Mouse (Mus musculus): ENCODE results near the gene Gdpd2. TPM values are rescaled to one million over a fixed set of nuclear protein-coding genes. Genes with fewer than 3 reads are reported as not detected.

Gene Gdpd2
- polyA plus RNA-seq, 1 experiment from 2014 or later: 10.8 TPM

DNA sequence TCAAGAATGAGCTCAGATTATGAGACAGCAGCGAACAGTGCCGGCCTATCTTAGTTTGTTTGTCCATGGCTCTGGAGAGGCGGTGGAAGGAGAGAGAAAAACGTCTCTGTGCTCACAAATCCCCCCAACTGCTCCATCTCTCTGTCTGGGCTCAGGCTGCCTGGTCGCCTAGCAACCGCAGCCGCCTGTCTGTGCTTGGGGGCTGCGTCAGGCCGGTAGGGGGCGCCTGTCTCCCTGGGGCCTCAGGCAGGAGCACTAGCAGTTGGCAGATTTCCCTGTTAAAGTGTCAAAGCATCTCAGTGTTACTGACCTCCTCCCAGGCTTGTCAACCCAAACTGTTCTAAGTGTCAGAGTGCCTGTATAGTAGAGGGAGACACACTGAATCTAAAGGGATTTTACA lies 12.3 kb downstream of the Gdpd2 start:
- no peak overlapping the region for H3K27ac ChIP-seq (replicated peaks)
- no peak overlapping the region for H3K4me3 ChIP-seq
- H3K4me1 ChIP-seq: peaks cover 7% of the 10 kb centered on the region
- H3K36me3 ChIP-seq: no peaks in the 10 kb centered on the region
- WGBS: 11% methylated on average over 10 of the region's 10 CpGs
- peak; percentile 75 for DNase-seq (ENCODE audit: low spot score)
- no peaks in the 10 kb centered on the region for H3K9me3 ChIP-seq (replicated peaks)
- peaks cover 53% of the 10 kb centered on the region for H3K27me3 ChIP-seq (ENCODE audit: low read depth, poor library complexity, severe bottlenecking)

DNA sequence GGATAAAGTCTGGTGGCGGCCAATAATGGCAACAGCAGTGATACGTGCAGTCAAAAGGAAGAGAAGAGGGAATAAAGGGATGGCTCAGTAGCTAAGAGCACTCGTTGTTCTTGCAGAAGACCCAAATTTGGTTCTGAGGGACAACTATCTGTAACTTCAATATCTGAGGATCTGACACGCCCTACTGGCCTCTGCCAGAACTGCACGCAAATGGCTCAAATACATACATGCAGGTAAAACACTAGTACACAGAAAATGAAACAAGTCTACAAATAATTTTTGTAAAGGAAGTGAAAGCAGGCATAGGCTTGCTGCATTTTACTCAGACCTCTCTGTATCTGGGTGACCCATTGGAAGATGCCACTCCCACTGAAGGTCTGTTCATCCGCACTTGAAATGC lies 36.2 kb downstream of the Gdpd2 start:
- no peaks in the 10 kb centered on the region for H3K9me3 ChIP-seq (replicated peaks)
- peaks cover 11% of the 10 kb centered on the region for H3K4me1 ChIP-seq
- peaks cover 41% of the 10 kb centered on the region for H3K27me3 ChIP-seq (ENCODE audit: low read depth, poor library complexity, severe bottlenecking)
- no peak for DNase-seq (ENCODE audit: low spot score)
- no peak overlapping the region for H3K4me3 ChIP-seq
- H3K27ac ChIP-seq (replicated peaks): no peak overlapping the region
- WGBS: 86% methylated on average over 6 of the region's 6 CpGs
- no peaks in the 10 kb centered on the region for H3K36me3 ChIP-seq

DNA sequence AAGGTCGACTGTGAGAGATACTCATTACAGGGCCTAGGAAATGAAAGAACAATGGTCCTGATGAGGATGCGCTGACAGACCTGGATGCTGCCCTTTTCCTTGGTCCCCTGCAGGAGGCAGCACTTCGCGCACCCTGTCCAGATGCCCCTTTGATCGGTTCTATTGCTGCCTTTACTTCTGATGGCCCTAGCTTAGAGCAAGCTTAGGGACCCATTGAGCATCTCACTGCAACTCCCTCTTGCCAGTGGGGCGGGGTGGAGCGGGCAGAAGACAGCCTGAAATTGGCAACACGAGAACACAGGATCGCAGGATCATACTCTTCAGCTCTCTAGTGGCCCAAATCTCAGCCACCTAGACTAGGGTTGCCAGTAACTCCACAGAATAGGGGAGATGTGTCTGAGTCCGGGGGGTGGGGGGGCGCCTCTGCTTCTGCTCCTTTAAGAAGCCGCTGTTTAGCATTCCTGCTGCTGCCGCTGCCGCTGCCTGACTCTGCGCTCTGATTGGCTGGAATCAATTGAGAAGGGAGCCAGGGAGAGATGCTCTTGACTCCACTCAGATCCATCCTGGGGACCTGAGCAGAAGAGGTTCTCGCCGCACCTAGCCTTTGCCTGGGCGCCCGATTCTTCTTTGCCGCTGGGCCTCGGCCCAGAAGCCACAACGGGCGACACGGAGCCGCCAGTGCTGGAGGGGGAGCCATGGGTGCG lies 37.7 kb downstream of the Gdpd2 start, which contains the start of gene Dlg3:
Dlg3 (plus strand) TSS at position 542 of the 704 bp plus-strand sequence.
- peak within 1 kb of the TSS; percentile 68 for H3K4me3 ChIP-seq
- peaks cover 54% of the 10 kb centered on the region for H3K27me3 ChIP-seq (ENCODE audit: low read depth, poor library complexity, severe bottlenecking)
- peak; percentile 64 for DNase-seq (ENCODE audit: low spot score)
- H3K36me3 ChIP-seq: no peaks in the 10 kb centered on the region
- no peaks in the 10 kb centered on the region for H3K9me3 ChIP-seq (replicated peaks)
- H3K27ac ChIP-seq (replicated peaks): peak within 1 kb of the TSS; percentile 71
- peaks cover 11% of the 10 kb centered on the region for H3K4me1 ChIP-seq
- 17% methylated on average over 26 of the region's 26 CpGs for WGBS

DNA sequence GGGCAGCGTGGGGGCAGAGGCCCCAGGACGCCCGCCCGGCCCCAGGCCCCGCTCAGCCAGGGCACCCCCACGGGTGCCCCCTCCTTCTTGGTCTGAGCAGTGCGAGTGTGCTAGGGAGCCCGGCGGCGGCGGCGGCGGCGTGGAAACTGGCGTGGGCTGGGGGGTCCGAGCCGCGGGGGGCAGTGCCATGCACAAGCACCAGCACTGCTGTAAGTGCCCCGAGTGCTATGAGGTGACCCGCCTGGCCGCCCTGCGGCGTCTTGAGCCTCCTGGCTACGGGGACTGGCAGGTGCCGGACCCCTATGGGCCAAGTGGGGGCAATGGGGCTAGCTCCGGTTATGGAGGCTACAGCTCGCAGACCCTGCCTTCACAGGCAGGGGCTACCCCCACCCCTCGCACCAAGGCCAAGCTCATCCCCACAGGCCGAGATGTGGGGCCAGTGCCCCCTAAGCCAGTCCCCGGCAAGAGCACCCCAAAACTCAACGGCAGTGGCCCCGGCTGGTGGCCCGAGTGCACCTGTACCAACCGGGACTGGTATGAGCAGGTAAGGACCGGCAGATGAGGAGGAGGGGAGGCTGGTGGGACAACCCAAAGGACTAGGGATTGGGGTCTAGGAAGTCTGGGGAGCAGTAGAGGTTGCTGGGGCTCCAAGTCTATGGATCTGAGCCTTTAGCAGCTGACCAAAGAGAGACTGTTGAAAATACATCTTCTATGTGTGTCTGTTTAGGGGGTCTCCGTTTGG lies 38.4 kb downstream of the Gdpd2 start:
- Histone ChIP-seq H3K4me3 (peak overlapping the region; percentile 68), H3K9me3 (replicated peaks) (no peaks in the 10 kb centered on the region), H3K27me3 (ENCODE audit: low read depth, poor library complexity, severe bottlenecking) (peaks cover 61% of the 10 kb centered on the region), H3K4me1 (peaks cover 11% of the 10 kb centered on the region), H3K36me3 (no peaks in the 10 kb centered on the region), H3K27ac (replicated peaks) (peak overlapping the region; percentile 71)
- no peak for DNase-seq (ENCODE audit: low spot score)
- WGBS: 38% methylated on average over 24 of the region's 36 CpGs

DNA sequence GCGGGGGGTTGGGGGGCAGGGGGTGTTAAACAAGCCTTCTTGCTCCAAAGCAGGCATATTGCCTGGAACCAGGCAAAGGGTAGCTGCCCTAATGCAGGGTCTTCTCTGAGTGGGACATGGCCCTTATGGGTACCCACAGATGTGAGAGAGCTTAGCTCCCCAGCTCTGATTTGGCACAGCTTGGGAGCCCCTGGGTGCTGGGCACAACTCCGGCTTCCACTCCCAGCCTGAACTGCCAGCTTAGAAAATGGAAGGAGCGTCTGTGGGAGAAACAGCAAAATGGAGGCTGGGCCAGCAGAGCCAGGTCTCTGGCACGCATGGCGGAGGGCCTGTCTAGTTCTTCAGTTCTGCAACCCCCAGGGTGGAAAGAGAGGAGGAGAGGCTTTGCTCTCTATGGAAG lies 39.6 kb downstream of the Gdpd2 start:
- Histone ChIP-seq H3K4me3 (no peak overlapping the region), H3K27ac (replicated peaks) (no peak overlapping the region), H3K9me3 (replicated peaks) (no peaks in the 10 kb centered on the region), H3K4me1 (peaks cover 11% of the 10 kb centered on the region), H3K27me3 (ENCODE audit: low read depth, poor library complexity, severe bottlenecking) (peaks cover 64% of the 10 kb centered on the region), H3K36me3 (no peaks in the 10 kb centered on the region)
- DNase-seq (ENCODE audit: low spot score): no peak
- 77% methylated on average over 5 of the region's 5 CpGs for WGBS

DNA sequence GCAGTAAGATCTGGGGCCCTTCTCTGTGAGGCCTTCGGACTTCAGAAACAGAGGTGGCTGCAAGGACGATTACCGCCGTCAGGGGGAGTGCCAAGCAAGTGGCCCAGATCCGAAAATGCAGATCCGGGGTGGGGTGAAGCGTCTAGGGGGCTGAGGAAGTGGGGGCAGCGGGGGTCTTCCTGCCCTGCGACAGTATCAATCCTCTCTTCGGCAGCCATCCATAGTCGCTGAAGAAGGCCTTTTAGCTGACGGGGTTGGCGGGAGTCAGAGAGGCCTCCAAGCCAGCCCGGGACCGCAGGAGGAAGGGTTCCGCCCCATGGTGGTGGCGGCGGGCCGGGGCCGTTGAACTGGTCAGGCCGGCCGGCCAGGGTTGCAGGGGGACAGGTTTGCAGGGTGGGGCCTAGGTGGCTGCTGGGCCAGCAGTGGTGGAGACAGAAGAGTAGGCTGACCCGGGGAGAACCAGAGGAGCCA lies 44.7 kb downstream of the Gdpd2 start:
- Histone ChIP-seq H3K4me1 (peaks cover 12% of the 10 kb centered on the region), H3K27ac (replicated peaks) (peak overlapping the region; percentile 78), H3K27me3 (ENCODE audit: low read depth, poor library complexity, severe bottlenecking) (peaks cover 55% of the 10 kb centered on the region), H3K4me3 (peak overlapping the region; percentile 57), H3K36me3 (no peaks in the 10 kb centered on the region), H3K9me3 (replicated peaks) (no peaks in the 10 kb centered on the region)
- WGBS: 17% methylated on average over 23 of the region's 23 CpGs
- peak; percentile 68 for DNase-seq (ENCODE audit: low spot score)

DNA sequence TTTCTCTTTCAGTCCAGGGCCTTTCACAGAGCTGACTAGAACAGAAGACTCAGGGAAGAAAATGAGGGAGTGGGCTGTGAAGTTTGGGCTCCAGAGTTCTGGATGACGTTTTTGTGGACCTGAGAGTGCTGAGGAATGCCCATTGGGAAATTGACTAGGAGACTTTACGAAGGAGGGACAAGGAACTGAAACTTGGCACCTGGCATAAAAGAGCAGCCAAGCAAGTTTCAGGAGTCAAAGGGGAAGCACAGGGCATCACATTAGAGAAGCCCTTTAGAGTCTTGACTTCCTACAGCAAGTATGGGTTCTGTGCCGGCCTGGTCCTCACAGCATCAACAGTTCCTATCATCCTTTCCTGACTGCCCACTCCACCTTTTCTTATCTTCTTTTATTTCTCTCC lies 45.7 kb downstream of the Gdpd2 start:
- H3K36me3 ChIP-seq: no peaks in the 10 kb centered on the region
- no peaks in the 10 kb centered on the region for H3K9me3 ChIP-seq (replicated peaks)
- no peak overlapping the region for H3K4me3 ChIP-seq
- H3K27ac ChIP-seq (replicated peaks): no peak overlapping the region
- H3K27me3 ChIP-seq (ENCODE audit: low read depth, poor library complexity, severe bottlenecking): peaks cover 45% of the 10 kb centered on the region
- DNase-seq (ENCODE audit: low spot score): no peak
- H3K4me1 ChIP-seq: peaks cover 22% of the 10 kb centered on the region
- WGBS: 82% methylated on average over 3 of the region's 3 CpGs

DNA sequence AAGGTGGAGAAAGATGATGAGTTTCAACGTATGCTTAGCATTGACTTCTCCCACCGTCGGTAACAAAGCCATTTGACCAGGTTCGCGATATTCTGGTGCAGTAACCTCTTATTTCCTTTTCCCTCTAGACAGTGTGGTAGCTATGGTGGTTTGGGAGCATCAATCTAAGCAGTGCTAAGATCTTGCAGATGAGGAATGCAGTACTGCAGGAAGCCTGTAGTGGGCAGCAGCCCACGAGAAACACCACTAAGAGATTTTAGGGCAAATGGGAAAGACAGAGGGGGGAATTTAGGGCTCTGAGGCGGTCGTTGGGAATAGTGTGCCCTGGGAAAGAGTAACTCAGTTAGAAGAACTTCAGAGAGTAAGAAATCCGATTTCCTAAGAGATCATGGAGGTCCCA lies 46.8 kb downstream of the Gdpd2 start:
- DNase-seq (ENCODE audit: low spot score): peak; percentile 51
- peak overlapping the region; percentile 96 for H3K27ac ChIP-seq (replicated peaks)
- H3K9me3 ChIP-seq (replicated peaks): no peaks in the 10 kb centered on the region
- peaks cover 32% of the 10 kb centered on the region for H3K4me1 ChIP-seq
- H3K27me3 ChIP-seq (ENCODE audit: low read depth, poor library complexity, severe bottlenecking): peaks cover 40% of the 10 kb centered on the region
- no peaks in the 10 kb centered on the region for H3K36me3 ChIP-seq
- peak overlapping the region; percentile 70 for H3K4me3 ChIP-seq
- 19% methylated on average over 9 of the region's 9 CpGs for WGBS

DNA sequence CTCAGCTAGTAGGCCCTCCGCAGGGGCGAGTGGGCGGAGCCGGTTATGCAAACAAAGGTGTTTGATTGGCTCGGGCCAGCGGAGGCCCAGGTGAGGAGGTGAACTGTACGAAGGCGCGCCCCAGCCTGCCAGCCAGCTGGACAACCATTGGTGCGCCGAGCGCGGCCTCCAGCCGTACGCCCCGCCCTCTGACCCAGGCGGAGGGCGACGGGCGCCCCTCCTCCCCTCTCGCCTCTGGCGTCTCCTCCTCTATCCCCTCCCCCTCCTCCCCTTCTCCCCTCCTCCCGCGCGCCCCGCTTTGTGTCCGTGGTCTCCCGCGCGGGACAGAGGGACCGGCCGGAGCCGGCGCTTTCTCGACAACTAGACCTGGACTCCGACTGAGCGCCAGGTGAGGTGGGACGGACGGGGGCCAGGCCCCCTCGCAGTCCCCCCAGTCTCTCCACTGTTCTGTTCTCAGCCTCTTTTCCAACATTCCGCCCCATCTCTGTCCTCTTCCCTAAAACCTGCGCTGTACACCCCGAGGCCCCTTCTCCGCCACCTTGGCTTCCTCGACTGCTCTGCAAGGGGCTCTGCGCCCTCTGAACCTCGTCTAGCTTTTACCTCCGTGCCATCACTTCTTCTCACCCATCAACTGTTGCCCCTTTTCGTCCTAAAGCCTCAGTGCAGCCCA lies 47.4 kb downstream of the Gdpd2 start:
- H3K4me3 ChIP-seq: peak overlapping the region; percentile 70

DNA sequence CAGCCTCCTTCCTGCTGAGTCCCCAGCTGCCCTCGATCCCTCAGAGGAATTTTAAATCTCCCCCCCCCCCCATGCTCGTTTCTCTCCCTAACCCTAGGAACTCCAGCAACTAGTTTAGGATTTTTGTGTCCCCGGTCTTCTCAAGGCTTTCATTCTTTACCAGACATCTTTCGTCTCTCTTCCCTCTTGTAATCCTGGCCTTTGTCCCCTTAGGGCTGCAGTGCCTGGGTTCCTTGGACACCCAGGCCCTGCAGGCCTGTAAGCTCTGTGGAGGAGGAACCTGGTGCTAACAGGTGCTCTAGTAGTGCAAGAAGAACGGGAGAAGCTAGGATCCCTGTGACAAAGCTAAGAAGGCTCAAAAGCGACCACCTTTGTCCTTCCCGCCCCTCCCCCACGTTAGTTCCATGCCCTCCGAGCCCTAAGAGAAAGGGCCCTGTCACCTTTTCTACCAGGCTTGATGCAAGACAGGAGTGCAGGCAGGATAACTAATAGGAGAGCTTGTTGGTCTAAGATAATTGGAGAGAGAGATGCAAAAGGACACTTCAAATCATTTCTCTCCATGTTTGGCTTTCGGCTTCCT lies 48.1 kb downstream of the Gdpd2 start:
- WGBS: 19% methylated on average over 10 of the region's 10 CpGs
- Histone ChIP-seq H3K9me3 (replicated peaks) (no peaks in the 10 kb centered on the region), H3K27me3 (ENCODE audit: low read depth, poor library complexity, severe bottlenecking) (peaks cover 28% of the 10 kb centered on the region), H3K36me3 (no peaks in the 10 kb centered on the region), H3K4me3 (peak overlapping the region; percentile 70), H3K4me1 (peaks cover 32% of the 10 kb centered on the region), H3K27ac (replicated peaks) (peak overlapping the region; percentile 96)
- peak; percentile 35 for DNase-seq (ENCODE audit: low spot score)

More for the DNA sequence above, 47.4 kb downstream of the Gdpd2 start:
- peak; percentile 80 for DNase-seq (ENCODE audit: low spot score)
- H3K27me3 ChIP-seq (ENCODE audit: low read depth, poor library complexity, severe bottlenecking): peaks cover 34% of the 10 kb centered on the region
- 18% methylated on average over 35 of the region's 49 CpGs for WGBS
- H3K9me3 ChIP-seq (replicated peaks): no peaks in the 10 kb centered on the region
- no peaks in the 10 kb centered on the region for H3K36me3 ChIP-seq
- H3K27ac ChIP-seq (replicated peaks): peak overlapping the region; percentile 96
- peaks cover 32% of the 10 kb centered on the region for H3K4me1 ChIP-seq

DNA sequence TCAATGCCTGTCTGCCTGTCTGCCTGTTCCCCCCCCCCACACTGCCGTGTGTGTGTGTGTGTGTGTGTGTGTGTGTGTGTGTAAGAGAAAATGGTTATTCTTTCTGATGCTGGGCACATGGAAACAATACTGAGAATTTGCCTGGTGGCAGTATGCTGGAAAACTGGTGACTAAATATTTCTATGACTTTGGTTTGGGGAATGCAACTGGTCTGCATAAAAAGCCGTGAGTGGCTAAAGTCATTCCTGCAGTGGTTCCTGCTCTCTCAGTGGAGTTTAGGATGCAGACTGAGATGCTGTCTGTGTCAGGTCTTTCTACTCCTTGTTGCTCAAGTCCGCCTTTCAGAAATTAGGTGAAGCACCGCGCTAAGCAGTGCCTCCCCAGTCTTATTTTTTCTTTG lies 48.7 kb downstream of the Gdpd2 start:
- WGBS: 31% methylated on average over 5 of the region's 5 CpGs
- peak overlapping the region; percentile 96 for H3K27ac ChIP-seq (replicated peaks)
- peak overlapping the region; percentile 70 for H3K4me3 ChIP-seq
- H3K36me3 ChIP-seq: no peaks in the 10 kb centered on the region
- H3K4me1 ChIP-seq: peaks cover 32% of the 10 kb centered on the region
- H3K9me3 ChIP-seq (replicated peaks): no peaks in the 10 kb centered on the region
- peaks cover 22% of the 10 kb centered on the region for H3K27me3 ChIP-seq (ENCODE audit: low read depth, poor library complexity, severe bottlenecking)
- DNase-seq (ENCODE audit: low spot score): no peak

Data from midbrain, embryonic 10.5 days (tissue).